Mouse (Mus musculus) cerebellum, adult 2 months (tissue): ENCODE data around the gene Foxn4. TPM values are rescaled to one million over a fixed set of nuclear protein-coding genes. Genes with fewer than 3 reads are reported as not detected.
A peak's percentile ranks its signal among the peaks of the same experiment; 100 is the strongest.

Experiments
- DNase-seq, 2 experiments: peaks; one replicate each; pipeline ENCODE4 v3.0.0; 2021
- H3K27ac ChIP-seq: fragments of 200-500 bp; 2 replicates; pipeline ENCODE4 v1.5.1; 2012; ENCODE audit warnings: low read length, control low read depth, inconsistent platforms; ENCODE audit not compliant: insufficient read depth
- H3K27me3 ChIP-seq: fragments of 200-500 bp; 2 replicates; pipeline ENCODE4 v1.6.1; 2012; ENCODE audit warnings: inconsistent platforms, mild to moderate bottlenecking, low read length, moderate library complexity; ENCODE audit not compliant: control insufficient read depth, insufficient read depth
- H3K4me1 ChIP-seq: fragments of 200-500 bp; 2 replicates; pipeline ENCODE4 v1.6.1; 2011; ENCODE audit warnings: low read length; ENCODE audit not compliant: control insufficient read depth, insufficient read depth
- H3K4me3 ChIP-seq: fragments of 200-500 bp; replicated peaks from 2 replicates; pipeline ENCODE3; 2011; ENCODE audit warnings: mild to moderate bottlenecking, low read depth, low read length, control low read depth; ENCODE audit not compliant: insufficient read depth
- CTCF ChIP-seq: fragments of 200-500 bp; IDR thresholded peaks from 2 replicates; pipeline ENCODE4 v1.5.1; 2011; ENCODE audit warnings: low read depth, mild to moderate bottlenecking, control low read depth, low read length, moderate library complexity, borderline replicate concordance; ENCODE audit not compliant: insufficient read depth
- POLR2A ChIP-seq: fragments of 200-500 bp; IDR thresholded peaks from 2 replicates; pipeline ENCODE4 v1.6.1; 2011; ENCODE audit warnings: low read length, control low read depth, borderline replicate concordance; ENCODE audit not compliant: insufficient read depth
- WGBS: fragments of 180-500 bp; shearing (Covaris S2); methylation state at CpG from one replicate; pipeline ENCODE4 v1.1.7; 2018; 5-methylcytosine and 5-hydroxymethylcytosine counted together
- polyA plus RNA-seq: library from polyadenylated mRNA; depleted of rRNA; stranded (reverse); fragments of >200 nt; gene quantifications from 2 replicates; pipeline ENCODE4 v1.2.3, GENCODE M21; 2012

Gene Foxn4
- polyA plus RNA-seq, 1 experiment = not detected

GRCm38 (mm10) chr5:114286102-114286501, 12.5 kb upstream of the Foxn4 start:
- no peak overlapping the region for H3K27ac ChIP-seq
- H3K27me3 ChIP-seq = no peaks in the 10 kb centered on the region
- no peaks in the 10 kb centered on the region for H3K4me1 ChIP-seq
- no peak for DNase-seq
- WGBS = 75% methylated on average over 4 of the region's 4 CpGs
- TF ChIP-seq CTCF (peak; percentile 40; the same call in 1 of the 2 replicates), POLR2A (no peak)
- H3K4me3 ChIP-seq = no peak overlapping the region

GRCm38 (mm10) chr5:114285398-114285700, 11.7 kb upstream of the Foxn4 start:
- Histone ChIP-seq H3K4me1 (no peaks in the 10 kb centered on the region), H3K27ac (no peak overlapping the region), H3K4me3 (no peak overlapping the region), H3K27me3 (no peaks in the 10 kb centered on the region)
- WGBS = 91% methylated on average over 3 of the region's 3 CpGs
- TF ChIP-seq POLR2A (no peak), CTCF (no peak)
- DNase-seq = no peak

DNA sequence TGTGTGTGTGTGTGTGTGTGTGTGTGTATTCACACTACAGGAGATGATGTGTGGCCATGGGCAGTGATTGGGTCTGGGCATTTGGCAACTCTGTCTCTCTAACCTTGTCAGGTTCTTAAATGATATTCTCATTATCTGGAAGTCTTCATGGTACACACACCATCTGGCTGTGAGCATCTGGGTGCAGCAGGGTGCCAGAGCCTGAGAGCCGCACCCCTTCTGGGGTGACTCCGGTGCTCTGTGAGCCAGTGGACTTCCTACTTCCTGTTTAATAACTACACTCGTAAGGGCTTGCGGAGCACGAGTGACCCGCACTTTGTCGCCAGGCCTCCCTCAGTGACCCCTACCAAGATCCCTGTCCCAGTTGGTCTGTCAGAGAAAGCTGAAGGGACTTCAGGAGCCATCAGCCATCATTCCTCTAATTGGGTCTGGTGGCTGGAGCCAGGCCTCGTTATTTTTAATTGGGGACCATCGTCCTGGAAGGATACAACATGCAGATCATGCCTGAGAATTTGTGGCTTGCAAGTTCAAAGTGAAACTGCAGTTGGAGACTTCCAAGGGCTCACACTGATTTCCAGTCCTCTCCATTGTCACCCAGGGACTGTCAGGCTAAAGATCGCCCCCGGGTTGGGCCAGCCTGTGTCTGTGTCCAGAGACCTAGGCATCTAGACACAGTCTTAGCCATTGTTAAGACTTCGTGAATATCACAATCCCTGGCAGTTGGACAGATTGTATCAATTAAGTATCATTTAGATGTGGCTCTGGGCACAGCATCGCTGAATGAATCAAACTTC, 11.2 kb upstream of the Foxn4 start:
- no peak overlapping the region for H3K27ac ChIP-seq

DNA sequence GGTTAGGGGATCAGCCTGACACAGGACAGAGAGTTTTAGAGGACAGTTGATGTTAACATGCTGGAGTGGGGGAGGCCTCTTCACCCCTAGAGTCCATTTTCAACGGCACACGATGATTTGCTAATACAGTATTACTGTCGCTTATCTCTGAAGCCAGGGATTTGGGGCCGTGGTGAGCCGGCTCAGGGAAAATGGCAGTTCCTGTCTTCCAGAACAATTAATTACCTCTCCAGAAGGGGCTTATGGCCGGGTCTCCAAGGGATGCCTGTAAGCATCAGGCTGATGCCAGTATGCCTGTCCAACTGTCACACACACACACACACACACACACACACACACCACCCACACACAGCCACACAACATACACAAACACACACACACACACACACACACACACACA, 8.7 kb upstream of the Foxn4 start:
- WGBS = 32% methylated on average over 6 of the region's 6 CpGs
- no peaks in the 10 kb centered on the region for H3K4me1 ChIP-seq
- no peak overlapping the region for H3K4me3 ChIP-seq
- no peak overlapping the region for H3K27ac ChIP-seq
- TF ChIP-seq CTCF = no peak
- no peak for TF ChIP-seq POLR2A
- DNase-seq = no peak
- no peaks in the 10 kb centered on the region; the same call in 1 of the 2 replicates for H3K27me3 ChIP-seq

More for the DNA sequence above, 11.2 kb upstream of the Foxn4 start:
- DNase-seq = no peak
- no peak overlapping the region for H3K4me3 ChIP-seq
- TF ChIP-seq CTCF = no peak
- no peak for TF ChIP-seq POLR2A
- H3K27me3 ChIP-seq = no peaks in the 10 kb centered on the region
- WGBS = 40% methylated on average over 13 of the region's 13 CpGs
- H3K4me1 ChIP-seq = no peaks in the 10 kb centered on the region

DNA sequence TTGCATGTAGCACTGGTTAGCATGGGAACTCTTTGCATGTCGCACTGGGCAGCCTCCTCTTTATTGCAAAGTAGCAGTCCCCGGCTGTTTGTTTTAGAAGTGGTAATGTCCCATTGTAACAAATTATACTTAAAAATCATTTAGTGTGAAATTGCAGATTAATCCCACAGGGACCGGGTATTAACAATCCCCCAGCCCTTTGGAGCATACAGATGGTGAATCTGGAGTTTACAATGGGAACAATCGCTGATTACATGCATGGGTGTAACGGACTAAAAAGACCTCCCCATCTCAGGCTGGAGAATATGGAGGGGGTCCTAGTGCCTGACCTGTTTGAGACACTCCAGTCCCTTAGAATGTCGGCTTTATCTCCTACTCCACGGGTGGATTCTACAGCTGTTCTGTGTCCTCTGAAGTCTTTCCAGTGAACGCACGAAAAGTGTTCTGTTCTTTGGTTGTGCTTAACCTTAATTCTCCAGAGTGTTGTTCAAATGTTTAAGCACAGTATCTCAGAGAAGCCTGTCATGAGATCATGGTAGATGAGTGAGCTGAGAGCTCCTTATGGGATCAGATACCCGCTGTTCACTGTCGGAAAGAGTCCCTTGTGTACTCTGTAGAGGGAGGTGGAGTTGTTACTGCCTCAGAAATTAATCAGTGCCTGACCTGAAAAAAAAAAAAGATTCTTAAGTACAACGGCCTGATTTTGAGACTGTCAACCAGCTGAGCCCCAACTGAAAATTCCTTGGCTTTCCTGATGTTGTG, 6.0 kb upstream of the Foxn4 start:
- H3K27ac ChIP-seq = no peak overlapping the region
- no peaks in the 10 kb centered on the region for H3K4me1 ChIP-seq
- WGBS = 23% methylated on average over 12 of the region's 12 CpGs
- DNase-seq = no peak
- H3K4me3 ChIP-seq = no peak overlapping the region
- peaks cover 1% of the 10 kb centered on the region; the same call in 1 of the 2 replicates for H3K27me3 ChIP-seq
- TF ChIP-seq CTCF = no peak
- TF ChIP-seq POLR2A = no peak

DNA sequence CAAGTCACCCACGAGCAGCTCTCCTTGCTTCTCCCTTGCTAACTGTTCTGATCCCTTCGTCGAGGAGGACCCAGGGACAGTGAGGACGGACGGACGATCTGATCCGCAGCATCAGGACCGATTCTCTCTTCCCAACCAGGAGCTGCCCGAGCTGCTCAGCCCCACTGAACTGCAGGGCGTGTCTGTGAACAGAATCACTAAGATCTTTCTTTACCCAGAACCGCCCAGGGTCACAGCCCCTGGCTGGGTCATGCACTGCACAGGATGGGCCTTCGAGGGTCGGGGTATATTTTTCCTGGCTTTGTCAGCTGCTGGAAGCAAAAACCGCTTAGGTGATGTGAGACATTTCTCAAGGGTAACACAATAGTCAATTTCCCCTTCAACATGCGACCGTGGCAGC, 2.4 kb upstream of the Foxn4 start:
- peaks cover 3% of the 10 kb centered on the region; the same call in 1 of the 2 replicates for H3K27me3 ChIP-seq
- no peak for DNase-seq
- no peak overlapping the region for H3K4me3 ChIP-seq
- no peak for TF ChIP-seq POLR2A
- TF ChIP-seq CTCF = no peak
- no peak overlapping the region for H3K27ac ChIP-seq
- 30% methylated on average over 16 of the region's 16 CpGs for WGBS
- no peaks in the 10 kb centered on the region for H3K4me1 ChIP-seq

DNA sequence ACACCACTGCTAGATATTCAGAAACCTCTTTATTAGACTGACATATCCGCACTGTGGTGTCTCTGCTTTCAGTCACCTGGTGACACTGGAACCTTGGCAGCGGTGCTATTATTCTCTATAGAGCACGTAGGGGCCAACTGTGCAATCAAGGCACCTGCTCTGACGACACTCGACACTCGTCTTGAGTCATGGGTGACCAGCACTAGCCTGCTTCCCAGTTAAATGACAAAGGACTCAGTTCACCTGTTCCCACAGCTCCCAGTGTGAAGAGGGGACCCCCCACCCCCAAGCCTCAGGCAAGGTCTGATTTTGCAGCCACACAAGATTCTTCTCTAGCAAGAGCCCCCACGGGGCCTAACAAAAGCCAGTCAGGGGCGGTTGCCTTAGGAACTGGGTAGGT, 1.7 kb upstream of the Foxn4 start:
- Histone ChIP-seq H3K27me3 (peaks cover 3% of the 10 kb centered on the region; the same call in 1 of the 2 replicates), H3K4me1 (no peaks in the 10 kb centered on the region), H3K4me3 (no peak overlapping the region), H3K27ac (no peak overlapping the region)
- 33% methylated on average over 8 of the region's 8 CpGs for WGBS
- no peak for DNase-seq
- TF ChIP-seq POLR2A (no peak), CTCF (no peak)
